Mouse (Mus musculus) left cerebral cortex, postnatal 14 days (tissue): ENCODE data around the gene Borcs6. TPM values are rescaled to one million over a fixed set of nuclear protein-coding genes. Genes with fewer than 3 reads are reported as not detected.
A peak's percentile ranks its signal among the peaks of the same experiment; 100 is the strongest.

ENCODE experiments used
- DNase-seq, 2 experiments: peaks; one replicate each; pipeline ENCODE4 v3.0.0; 2021 to 2022; ENCODE audit warnings: low spot score in 2 of 2, mixed read lengths in 1 of 2
- intact Hi-C: fragments of 180-260 bp; cut with DNase I; formaldehyde crosslinking; loops from one replicate; pipeline ENCODE4 v1.15.1; 2025
- total RNA-seq, 2 experiments: library from RNA; stranded (reverse); gene quantifications; 2 replicates each; pipeline ENCODE4 v1.2.3; 2021

Gene Borcs6
- total RNA-seq, 2 experiments from 2014 or later: 26.1 to 29.2 TPM

DNA sequence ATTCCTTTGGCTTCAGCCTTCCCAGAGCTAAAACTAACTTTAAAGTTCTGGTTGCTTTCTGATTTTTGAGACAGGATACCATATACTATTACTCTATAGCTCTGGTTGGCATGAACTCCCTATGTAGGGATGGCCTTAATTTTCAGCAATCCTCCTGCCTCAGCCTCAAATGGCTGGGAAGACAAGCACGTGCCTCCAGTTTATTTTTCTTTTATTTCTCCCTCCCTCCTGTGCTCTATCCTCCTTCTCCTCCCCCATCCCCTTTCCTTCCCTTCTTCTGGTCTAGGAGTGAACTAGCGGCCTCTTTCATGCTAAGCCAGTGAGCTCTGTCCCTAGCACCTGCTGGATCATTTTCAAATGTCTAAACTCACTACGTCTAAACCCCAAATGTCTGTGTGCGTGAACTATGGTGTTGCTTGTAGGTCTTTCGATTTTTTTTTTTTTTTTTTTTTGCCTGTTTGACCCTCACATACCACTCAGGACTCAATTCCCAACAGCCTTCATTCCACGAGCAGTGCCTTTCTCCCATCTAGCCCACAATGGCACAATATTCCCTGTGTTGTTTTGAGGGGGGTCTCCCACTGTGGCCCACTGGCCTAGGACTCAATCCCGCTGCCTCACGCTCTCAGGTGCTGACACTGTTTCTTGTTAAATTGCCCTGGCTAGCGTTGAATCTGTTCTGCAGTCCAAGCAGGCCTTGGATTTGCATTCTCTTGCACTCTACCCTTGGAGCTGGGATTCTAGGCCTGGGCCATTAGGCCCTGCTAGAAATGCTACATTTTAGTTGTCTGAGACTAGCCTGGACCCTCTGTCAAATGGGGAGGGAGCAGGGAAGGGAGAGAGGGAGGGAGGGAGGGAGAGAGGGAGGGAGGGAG lies 5.0 kb downstream of the Borcs6 start:
- intact Hi-C loops: loop anchor here (10.0 kb wide), 1 partner anchor 180 kb away; no protein-coding TSS in a partner anchor
- no peak for DNase-seq

DNA sequence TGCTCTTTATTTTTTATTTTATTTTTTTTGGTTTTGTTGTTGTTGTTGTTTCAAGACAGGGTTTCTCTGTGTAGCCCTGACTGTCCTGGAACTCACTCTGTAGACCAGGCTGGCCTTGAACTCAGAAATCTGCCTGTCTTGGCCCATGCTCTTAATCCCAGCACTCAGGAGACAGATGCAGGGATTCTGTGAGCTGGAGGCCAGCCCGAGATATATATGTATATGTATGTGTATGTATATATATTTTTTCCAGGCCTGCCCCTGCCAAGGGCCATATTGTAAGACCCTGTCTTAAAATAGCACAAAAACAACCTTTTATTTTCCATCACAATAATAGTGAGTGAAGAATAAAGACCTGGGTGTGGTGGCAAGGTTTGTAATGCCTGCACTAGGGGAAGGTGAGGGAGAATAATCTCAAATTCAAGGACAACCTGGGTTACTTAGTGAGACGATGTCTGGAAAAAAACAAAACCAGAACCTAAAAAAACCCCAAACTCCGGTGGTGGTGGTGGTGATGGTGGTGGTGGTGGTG lies 5.9 kb downstream of the Borcs6 start:
- DNase-seq: no peak
- intact Hi-C loops: loop anchor here (10.0 kb wide), 1 partner anchor 179 kb away; no protein-coding TSS in a partner anchor

- intact Hi-C loops: loop anchor here (10.0 kb wide), 1 partner anchor 178 kb away; no protein-coding TSS in a partner anchor
- no peak for DNase-seq
Measured at GRCm38 (mm10) chr11:69066163-69066861, 6.8 kb downstream of the Borcs6 start.

GRCm38 (mm10) chr11:69066956-69067355 lies 7.4 kb downstream of the Borcs6 start:
- DNase-seq: peak; percentile 92 to 93
- intact Hi-C loops: loop anchor here (10.0 kb wide), 1 partner anchor 178 kb away; no protein-coding TSS in a partner anchor

DNA sequence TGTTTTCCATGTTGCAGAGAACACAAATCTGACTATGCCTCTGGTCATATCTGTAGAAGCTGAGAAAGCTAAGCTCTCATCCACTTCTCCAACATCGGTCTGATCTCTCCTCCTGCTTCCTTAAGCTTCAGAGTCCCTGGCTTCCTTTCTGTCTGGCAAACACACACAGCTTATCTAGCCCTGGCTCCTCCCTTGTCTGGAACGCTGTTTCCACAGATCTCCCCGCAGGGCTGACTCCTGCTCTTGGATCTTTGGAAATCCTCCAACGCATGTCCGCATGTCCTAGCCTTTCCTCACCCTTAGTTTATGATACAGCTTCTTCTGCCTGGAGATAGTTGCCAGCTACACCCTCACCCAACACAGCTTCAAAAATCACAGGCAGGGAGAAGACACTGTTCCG lies 8.1 kb downstream of the Borcs6 start:
- intact Hi-C loops: loop anchor here (10.0 kb wide), 1 partner anchor 177 kb away; no protein-coding TSS in a partner anchor
- DNase-seq: no peak

GRCm38 (mm10) chr11:69070093-69070492 lies 10.6 kb downstream of the Borcs6 start:
- DNase-seq: no peak
- intact Hi-C loops: loop anchor here (2.0 kb wide), 1 partner anchor 17 kb away; no protein-coding TSS in a partner anchor

GRCm38 (mm10) chr11:69070590-69071222 lies 11.2 kb downstream of the Borcs6 start, which contains the start of gene Tmem107:
TSS of gene Tmem107 (plus strand) at chr11:69070806.
- DNase-seq: peak; percentile 94 to 95
- intact Hi-C loops: loop anchor here (2.0 kb wide), 1 partner anchor 16 kb away; no protein-coding TSS in a partner anchor

DNA sequence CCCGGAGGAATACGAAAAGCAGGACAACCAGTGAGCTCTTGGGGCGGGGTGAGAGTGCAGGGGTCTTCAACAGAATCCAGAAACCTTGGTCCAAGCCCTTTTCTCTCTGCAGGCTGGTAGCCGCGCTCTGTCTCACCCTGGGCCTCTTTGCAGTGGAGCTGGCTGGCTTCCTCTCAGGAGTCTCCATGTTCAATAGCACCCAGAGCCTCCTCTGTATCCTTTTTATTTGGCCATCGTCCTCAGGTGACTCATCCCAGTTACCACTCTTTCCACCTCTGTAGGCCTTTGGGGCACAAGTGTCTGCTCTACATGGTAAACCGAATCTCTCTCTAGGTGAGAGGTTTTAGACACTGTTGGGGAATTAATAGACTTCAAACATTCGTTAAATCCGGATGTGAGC lies 11.7 kb downstream of the Borcs6 start:
- no peak for DNase-seq
- intact Hi-C loops: loop anchor here (2.0 kb wide), 1 partner anchor 16 kb away; no protein-coding TSS in a partner anchor

GRCm38 (mm10) chr11:69072234-69072633 lies 12.7 kb downstream of the Borcs6 start:
- DNase-seq: no peak
- intact Hi-C loops: no loop called here

- DNase-seq: no peak
- intact Hi-C loops: no loop called here
Measured at GRCm38 (mm10) chr11:69072666-69073064, 13.1 kb downstream of the Borcs6 start.

GRCm38 (mm10) chr11:69073065-69073888 lies 13.8 kb downstream of the Borcs6 start:
- intact Hi-C loops: no loop called here
- DNase-seq: peak; percentile 89 to 97

GRCm38 (mm10) chr11:69073951-69074775 lies 14.6 kb downstream of the Borcs6 start:
- intact Hi-C loops: no loop called here

GRCm38 (mm10) chr11:69074776-69075069 lies 15.2 kb downstream of the Borcs6 start:
- intact Hi-C loops: no loop called here
- DNase-seq: no peak

More at GRCm38 (mm10) chr11:69073951-69074775, 14.6 kb downstream of the Borcs6 start:
- no peak for DNase-seq

GRCm38 (mm10) chr11:69075764-69076479 lies 16.4 kb downstream of the Borcs6 start:
- no peak for DNase-seq
- intact Hi-C loops: no loop called here

GRCm38 (mm10) chr11:69076572-69076971 lies 17.1 kb downstream of the Borcs6 start:
- intact Hi-C loops: no loop called here

DNA sequence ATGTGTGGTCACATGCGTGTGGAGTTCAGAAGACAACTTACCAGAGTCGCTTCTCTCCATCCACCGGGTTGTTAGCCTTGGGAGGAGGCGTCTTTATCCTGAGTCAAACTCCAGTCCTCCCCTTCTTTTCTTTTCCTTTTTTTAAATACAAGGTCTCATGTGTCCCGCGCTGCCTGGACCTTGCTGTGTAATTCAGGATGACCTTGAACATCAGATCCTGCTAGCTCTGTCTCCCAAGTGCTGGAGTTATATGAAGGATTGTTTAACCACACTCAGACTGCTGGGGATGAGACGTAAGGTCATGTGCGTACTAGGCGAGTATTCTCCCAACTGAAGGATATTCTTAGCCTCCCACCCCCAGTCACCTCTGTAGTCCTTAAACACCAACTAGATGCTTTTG lies 17.8 kb downstream of the Borcs6 start:
- intact Hi-C loops: no loop called here
- DNase-seq: no peak

More at GRCm38 (mm10) chr11:69076572-69076971, 17.1 kb downstream of the Borcs6 start:
- no peak for DNase-seq

- no peak for DNase-seq
- intact Hi-C loops: no loop called here
Measured at GRCm38 (mm10) chr11:69078041-69078440, 18.5 kb downstream of the Borcs6 start.
